In genomic region chr1:24230428-24230827, GRCm38 (mm10) we compare ENCODE assay signal across 10 mouse cellular contexts. TPM values are rescaled to one million over a fixed set of nuclear protein-coding genes. Genes with fewer than 3 reads are reported as not detected.
DNase-seq lines count a peak whose midpoint lies in the region; ATAC-seq and TF ChIP-seq lines count a peak whose summit lies in the region.
"Had no signal": no experiment of that assay in that cellular context is flagged by ENCODE, and none has a peak within 500 bp of the region (broad histone marks: within the 10 kb centered on the region; RNA-seq: fewer than 3 reads in every experiment).

No protein-coding gene starts in this region.

- WGBS in forebrain, embryonic 10.5 days = 43% methylated on average over 8 of the region's 8 CpGs
- 43% methylated on average over 8 of the region's 8 CpGs for WGBS in forebrain, embryonic 11.5 days
- WGBS in limb, embryonic 14.5 days = 57% methylated on average over 8 of the region's 8 CpGs

- no peak overlapping the region for H3K4me2 ChIP-seq in forebrain, embryonic 11.5 days (ENCODE audit: low read depth, low read length, severe bottlenecking)
- H3K4me2 ChIP-seq in limb, embryonic 14.5 days (replicated peaks; ENCODE audit: low read depth, low read length, severe bottlenecking) = no peak overlapping the region

- peaks cover 40% of the 10 kb centered on the region for H3K4me1 ChIP-seq in forebrain, embryonic 10.5 days
- peaks cover 3% of the 10 kb centered on the region; the same call in 1 of the 2 replicates for H3K4me1 ChIP-seq in forebrain, embryonic 11.5 days (replicated peaks; ENCODE audit: control insufficient read depth, insufficient read depth, low read length)
- H3K4me1 ChIP-seq in limb, embryonic 14.5 days (ENCODE audit: control insufficient read depth, insufficient read depth, low read length) = peaks cover 28% of the 10 kb centered on the region

- DNase-seq in forebrain, embryonic 10.5 days (ENCODE audit: extremely low spot score, low spot score) = no peak
- DNase-seq in forebrain, embryonic 11.5 days (ENCODE audit: low spot score) = no peak
- DNase-seq in right cerebral cortex, postnatal 4 days = peak; percentile 16
- DNase-seq in right cerebral cortex, adult 18-20 months = no peak
- no peak for DNase-seq in limb, embryonic 14.5 days (ENCODE audit: low spot score)
- no peak for DNase-seq in thymus, adult 18-20 months
- DNase-seq in natural killer cell, adult 2 months (ENCODE audit: low spot score in 2 of 2) = no peak
- no peak for DNase-seq in heart, adult 18-20 months
- DNase-seq: thymus, postnatal 36 days had no signal

- no peaks in the 10 kb centered on the region for H3K9me3 ChIP-seq in forebrain, embryonic 10.5 days
- H3K9me3 ChIP-seq in forebrain, embryonic 11.5 days (ENCODE audit: control insufficient read depth, low read length) = no peaks in the 10 kb centered on the region
- H3K9me3 ChIP-seq in limb, embryonic 14.5 days (ENCODE audit: control insufficient read depth, low read length) = no peaks in the 10 kb centered on the region

- 0 out of 2 replicates have a peak overlapping the region, but pooled peaks have one; percentile 25 for H3K27ac ChIP-seq in forebrain, embryonic 10.5 days
- no peak overlapping the region for H3K27ac ChIP-seq in forebrain, embryonic 11.5 days (ENCODE audit: low read depth, low read length)
- H3K27ac ChIP-seq in limb, embryonic 14.5 days (replicated peaks; ENCODE audit: low read depth, low read length) = peak overlapping the region; percentile 45; the same call in 1 of the 2 replicates

- no peak overlapping the region for H3K9ac ChIP-seq in forebrain, embryonic 11.5 days (ENCODE audit: low read length)
- no peak overlapping the region for H3K9ac ChIP-seq in limb, embryonic 14.5 days (ENCODE audit: low read depth, low read length, severe bottlenecking)

- no peak for TF ChIP-seq POLR2A in limb, embryonic 14.5 days (IDR thresholded peaks at IDR 0.05; ENCODE audit: borderline replicate concordance, extremely low read depth, insufficient read depth, insufficient read length)

- H3K4me3 ChIP-seq in forebrain, embryonic 10.5 days = no peak overlapping the region
- H3K4me3 ChIP-seq in forebrain, embryonic 11.5 days (ENCODE audit: low read depth, low read length) = no peak overlapping the region
- no peak overlapping the region for H3K4me3 ChIP-seq in limb, embryonic 14.5 days (replicated peaks; ENCODE audit: low read length)
- H3K4me3 ChIP-seq: myocyte had no signal

- H3K36me3 ChIP-seq in forebrain, embryonic 10.5 days (replicated peaks) = no peaks in the 10 kb centered on the region
- H3K36me3 ChIP-seq in forebrain, embryonic 11.5 days (ENCODE audit: control insufficient read depth, insufficient read depth, low read length) = no peaks in the 10 kb centered on the region
- H3K36me3 ChIP-seq in limb, embryonic 14.5 days (ENCODE audit: control insufficient read depth, insufficient read depth, low read length) = 0 out of 2 replicates have a peak, but pooled peaks cover 5% of the 10 kb centered on the region

- ATAC-seq in forebrain, embryonic 11.5 days (replicated peaks; ENCODE audit: low FRiP score) = no peak
- peak; percentile 58; the same call in 1 of the 2 replicates for ATAC-seq in limb, embryonic 14.5 days (ENCODE audit: low FRiP score, low read depth)

- H3K27me3 ChIP-seq in forebrain, embryonic 10.5 days (ENCODE audit: poor library complexity, severe bottlenecking) = peaks cover 40% of the 10 kb centered on the region
- peaks cover 2% of the 10 kb centered on the region; the same call in 1 of the 2 replicates for H3K27me3 ChIP-seq in forebrain, embryonic 11.5 days (ENCODE audit: control insufficient read depth, insufficient read depth, low read length)
- H3K27me3 ChIP-seq in limb, embryonic 14.5 days (ENCODE audit: control insufficient read depth, insufficient read depth, low read length) = no peaks in the 10 kb centered on the region

RNA-seq across cellular contexts. Expression of gene Col9a1, which starts 53.0 kb away (rescaled TPM):
- 20.3 and 32.1 TPM in 2 replicates for polyA plus RNA-seq in forebrain, embryonic 10.5 days (2016; fragmentation: Nextera tagmentation; extraction: Ambion mirVana)
- polyA plus RNA-seq in forebrain, embryonic 11.5 days (2014; fragmentation: Nextera tagmentation; extraction: Ambion mirVana) = 10.4 and 12.7 TPM in 2 replicates
- 252 and 268 TPM in 2 replicates for polyA plus RNA-seq in limb, embryonic 14.5 days (2012; rRNA removed)
- 139 and 151 TPM in 2 replicates for polyA plus RNA-seq in limb, embryonic 14.5 days (2014; fragmentation: Nextera tagmentation; extraction: Ambion mirVana)
- total RNA-seq in heart, adult 18-20 months (2021) = under 1 TPM in 1 of 2 experiments, not detected in 1; 0.07 TPM
- polyA plus RNA-seq: myocyte had no signal
